Mouse (Mus musculus): ENCODE measurements around the gene Gm17622. TPM values are rescaled to one million over a fixed set of nuclear protein-coding genes. Genes with fewer than 3 reads are reported as not detected.

The Gm17622 gene
- not detected in 2 replicates for polyA plus RNA-seq (2011; ENCODE audit: insufficient read length, low read depth, missing spikeins)

DNA sequence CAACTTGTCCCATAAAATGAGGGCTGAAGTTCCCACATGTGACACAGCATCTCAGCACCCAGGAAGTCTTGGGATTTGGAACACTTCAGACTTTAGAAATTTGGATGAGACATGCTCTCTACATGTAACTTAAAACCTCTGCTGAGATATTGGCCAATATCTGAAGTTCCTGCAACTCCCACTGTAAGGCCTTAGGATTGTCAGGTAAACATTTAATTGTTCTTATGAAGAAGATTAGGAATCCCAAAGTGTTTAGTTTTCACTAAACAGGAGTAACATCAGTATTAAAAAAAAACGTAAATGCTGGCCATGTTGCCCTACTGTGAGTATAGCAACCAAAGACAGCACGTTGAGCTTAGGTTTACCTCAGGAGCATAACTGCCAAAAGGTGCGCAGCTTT, at the start of gene Gm17622:
Gene Gm17622 (plus strand): TSS at position 301 of the 400 bp plus-strand sequence.
- Histone ChIP-seq H3K27ac (ENCODE audit: insufficient read depth, low read length) (no peak within 1 kb of the TSS), H3K4me3 (ENCODE audit: insufficient read depth, low read length) (no peak within 1 kb of the TSS), H3K4me1 (ENCODE audit: control insufficient read depth, insufficient read depth, low read length) (peaks cover 4% of the 10 kb centered on the region)
- no peak for TF ChIP-seq CTCF (IDR thresholded peaks at IDR 0.05; ENCODE audit: borderline replicate concordance, insufficient read depth, low read length)
- no peak for TF ChIP-seq POLR2A (IDR thresholded peaks at IDR 0.05; ENCODE audit: low read depth, low read length)

DNA sequence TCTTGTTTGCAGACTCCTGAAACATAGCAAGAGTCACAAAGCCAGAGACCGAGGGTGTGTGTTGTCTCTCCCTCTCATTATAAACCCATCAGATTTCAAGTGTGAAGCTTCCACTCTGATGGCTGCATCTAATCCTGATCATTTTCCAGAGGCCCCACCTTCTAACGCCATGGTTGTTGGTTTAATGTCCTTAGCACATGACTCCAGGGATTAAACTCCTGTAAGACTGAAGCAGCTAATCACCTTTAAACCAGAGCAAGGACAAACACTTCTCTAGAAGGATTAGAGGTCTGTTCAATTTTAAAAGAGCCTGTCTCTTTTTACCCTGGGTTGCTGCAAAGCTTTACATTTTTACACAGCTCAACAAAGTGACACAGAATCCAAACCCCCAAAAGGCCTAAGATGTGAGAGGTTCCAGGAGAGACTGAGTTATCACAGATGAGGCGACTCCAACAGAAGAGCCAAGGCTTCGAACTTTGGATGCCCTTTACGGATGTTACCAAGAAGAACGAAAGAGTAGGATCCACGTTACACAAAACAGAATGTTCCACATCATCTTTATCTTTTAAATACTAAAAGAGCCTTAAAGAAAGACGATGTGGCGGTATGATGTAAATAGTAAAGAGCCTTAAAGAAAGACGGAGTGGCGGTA, 40.2 kb upstream of the Gm17622 start:
- H3K27ac ChIP-seq (ENCODE audit: insufficient read depth, low read length), result no peak overlapping the region
- TF ChIP-seq POLR2A (IDR thresholded peaks at IDR 0.05; ENCODE audit: low read depth, low read length), result no peak
- no peak for TF ChIP-seq CTCF (IDR thresholded peaks at IDR 0.05; ENCODE audit: borderline replicate concordance, insufficient read depth, low read length)
- no peaks in the 10 kb centered on the region for H3K4me1 ChIP-seq (ENCODE audit: control insufficient read depth, insufficient read depth, low read length)

DNA sequence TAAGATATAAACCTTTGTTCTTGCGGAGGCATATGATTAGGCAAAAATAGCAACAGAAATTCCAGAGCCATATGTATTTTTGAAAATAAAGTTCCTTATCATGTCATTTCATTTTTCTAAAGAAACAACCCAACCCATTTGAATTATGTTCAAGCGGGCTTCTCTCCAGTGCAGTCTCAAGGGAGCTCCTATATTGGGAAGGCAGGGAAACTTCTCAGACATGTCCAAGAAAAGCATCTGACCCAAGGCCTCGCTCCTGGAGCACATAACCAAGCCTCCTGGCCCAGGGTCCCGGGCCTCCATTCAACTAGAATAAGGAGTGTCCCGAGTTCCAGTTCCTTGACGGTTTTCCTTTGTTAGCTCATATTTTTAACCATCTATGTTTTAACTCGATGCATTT, 39.7 kb upstream of the Gm17622 start:
- no peaks in the 10 kb centered on the region for H3K4me1 ChIP-seq (ENCODE audit: control insufficient read depth, insufficient read depth, low read length)
- H3K27ac ChIP-seq (ENCODE audit: insufficient read depth, low read length), result no peak overlapping the region
- H3K4me3 ChIP-seq (ENCODE audit: insufficient read depth, low read length), result no peak overlapping the region
- TF ChIP-seq POLR2A (IDR thresholded peaks at IDR 0.05; ENCODE audit: low read depth, low read length), result no peak
- TF ChIP-seq CTCF (IDR thresholded peaks at IDR 0.05; ENCODE audit: borderline replicate concordance, insufficient read depth, low read length), result no peak

More for the DNA sequence above, 40.2 kb upstream of the Gm17622 start:
- no peak overlapping the region for H3K4me3 ChIP-seq (ENCODE audit: insufficient read depth, low read length)

DNA sequence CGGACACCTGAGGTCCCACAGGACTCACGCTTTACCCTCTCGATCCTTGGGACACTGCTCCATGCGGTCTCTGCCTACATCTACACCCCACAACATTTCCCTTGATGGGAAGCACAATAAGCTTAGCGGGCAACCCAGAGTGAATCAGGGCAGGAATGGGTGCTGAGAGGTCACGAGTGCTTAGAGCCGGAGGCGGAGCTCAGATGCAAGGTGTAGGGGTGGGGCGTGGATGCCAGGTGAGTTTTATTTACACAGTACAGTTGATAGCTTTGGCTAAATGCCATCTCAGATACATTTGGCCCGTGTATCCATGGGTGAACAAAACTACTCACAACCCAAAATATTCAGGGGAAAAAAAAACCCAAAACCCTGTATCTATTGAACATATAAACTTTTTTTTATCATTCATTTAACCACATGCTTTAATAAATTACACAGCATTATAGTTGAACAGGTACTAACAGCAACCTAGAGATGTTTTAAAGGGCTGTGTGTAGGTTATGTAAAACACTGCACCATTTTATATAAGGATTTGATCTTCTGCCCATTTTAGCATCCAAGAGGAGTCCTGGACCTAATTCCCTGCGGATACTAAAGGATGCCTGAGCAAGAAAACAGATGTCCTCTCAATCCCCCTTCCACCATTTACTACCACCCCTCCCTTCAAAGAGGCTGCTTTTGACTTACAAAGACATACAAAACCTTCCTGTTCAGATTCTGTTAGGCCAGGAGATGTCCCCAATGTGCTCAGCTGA, 39.0 kb upstream of the Gm17622 start:
- Histone ChIP-seq H3K4me1 (ENCODE audit: control insufficient read depth, insufficient read depth, low read length) (no peaks in the 10 kb centered on the region), H3K4me3 (ENCODE audit: insufficient read depth, low read length) (no peak overlapping the region), H3K27ac (ENCODE audit: insufficient read depth, low read length) (no peak overlapping the region)
- TF ChIP-seq CTCF (IDR thresholded peaks at IDR 0.05; ENCODE audit: borderline replicate concordance, insufficient read depth, low read length), result no peak
- TF ChIP-seq POLR2A (IDR thresholded peaks at IDR 0.05; ENCODE audit: low read depth, low read length), result no peak

DNA sequence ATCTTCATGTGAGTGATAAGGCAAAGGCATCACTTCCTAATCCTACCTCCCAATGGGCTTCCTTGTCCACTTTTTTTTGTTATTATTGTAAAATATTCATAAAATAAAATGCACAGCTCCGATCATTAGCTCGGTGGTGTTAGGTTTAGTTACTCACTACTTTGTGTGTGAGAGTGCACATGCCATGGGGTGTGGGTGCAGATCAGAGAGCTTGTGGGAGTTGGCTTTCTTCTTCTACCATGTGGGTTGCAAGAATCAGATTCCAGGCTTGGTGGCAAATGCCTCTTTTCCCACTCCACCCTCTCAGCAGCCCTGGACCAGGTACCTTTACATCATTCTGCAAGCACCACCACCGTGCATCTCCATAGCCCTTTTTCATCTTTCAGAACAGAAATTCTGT, 37.9 kb upstream of the Gm17622 start:
- no peak for TF ChIP-seq POLR2A (IDR thresholded peaks at IDR 0.05; ENCODE audit: low read depth, low read length)
- TF ChIP-seq CTCF (IDR thresholded peaks at IDR 0.05; ENCODE audit: borderline replicate concordance, insufficient read depth, low read length), result no peak
- H3K4me1 ChIP-seq (ENCODE audit: control insufficient read depth, insufficient read depth, low read length), result no peaks in the 10 kb centered on the region
- H3K27ac ChIP-seq (ENCODE audit: insufficient read depth, low read length), result no peak overlapping the region
- no peak overlapping the region for H3K4me3 ChIP-seq (ENCODE audit: insufficient read depth, low read length)

DNA sequence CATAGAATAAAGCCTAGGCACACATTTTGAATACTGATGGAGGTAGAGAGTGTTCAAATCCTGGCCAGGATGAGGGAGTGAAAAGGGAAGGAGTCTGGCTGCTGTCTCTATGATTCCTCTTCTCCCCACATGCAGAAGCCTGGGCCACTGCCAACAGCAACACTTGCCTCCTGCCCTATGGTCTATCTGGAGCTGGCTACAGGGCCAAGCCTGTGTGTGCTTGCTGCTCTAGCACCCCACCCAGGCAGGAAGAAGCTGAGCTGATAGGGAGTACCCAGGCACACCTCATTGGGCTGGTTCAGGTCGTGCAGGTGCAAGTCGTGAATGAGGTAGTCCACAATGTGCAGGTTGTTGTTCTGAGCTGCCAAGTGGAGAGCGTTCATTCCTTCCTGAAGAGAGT, 36.2 kb upstream of the Gm17622 start:
- Histone ChIP-seq H3K4me1 (ENCODE audit: control insufficient read depth, insufficient read depth, low read length) (0 out of 2 replicates have a peak, but pooled peaks cover 2% of the 10 kb centered on the region), H3K27ac (ENCODE audit: insufficient read depth, low read length) (no peak overlapping the region), H3K4me3 (ENCODE audit: insufficient read depth, low read length) (no peak overlapping the region)
- TF ChIP-seq POLR2A (IDR thresholded peaks at IDR 0.05; ENCODE audit: low read depth, low read length) (no peak), CTCF (IDR thresholded peaks at IDR 0.05; ENCODE audit: borderline replicate concordance, insufficient read depth, low read length) (no peak)

DNA sequence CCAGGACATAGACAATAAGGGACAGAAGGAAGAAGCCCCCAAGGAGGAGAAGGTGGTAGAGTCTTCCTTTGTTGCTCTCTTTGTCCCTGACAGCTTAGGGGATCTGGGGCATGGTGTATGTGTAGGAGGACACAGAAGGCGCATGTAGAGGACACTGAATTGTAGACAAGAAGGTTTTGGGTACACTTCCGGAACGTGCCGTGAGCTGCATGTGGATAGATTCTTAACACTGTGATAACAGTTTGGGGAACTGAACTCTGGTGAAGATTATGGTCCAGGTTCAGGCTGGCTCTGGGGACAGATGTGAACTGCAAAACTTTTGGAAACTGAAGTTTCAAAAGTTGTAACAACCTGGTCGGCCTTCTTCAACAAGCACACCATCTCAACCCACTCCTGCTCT, 33.0 kb upstream of the Gm17622 start:
- TF ChIP-seq POLR2A (IDR thresholded peaks at IDR 0.05; ENCODE audit: low read depth, low read length), result no peak
- no peak for TF ChIP-seq CTCF (IDR thresholded peaks at IDR 0.05; ENCODE audit: borderline replicate concordance, insufficient read depth, low read length)
- H3K4me1 ChIP-seq (ENCODE audit: control insufficient read depth, insufficient read depth, low read length), result 0 out of 2 replicates have a peak, but pooled peaks cover 2% of the 10 kb centered on the region
- H3K4me3 ChIP-seq (ENCODE audit: insufficient read depth, low read length), result no peak overlapping the region
- peak overlapping the region; percentile 34 for H3K27ac ChIP-seq (ENCODE audit: insufficient read depth, low read length)

DNA sequence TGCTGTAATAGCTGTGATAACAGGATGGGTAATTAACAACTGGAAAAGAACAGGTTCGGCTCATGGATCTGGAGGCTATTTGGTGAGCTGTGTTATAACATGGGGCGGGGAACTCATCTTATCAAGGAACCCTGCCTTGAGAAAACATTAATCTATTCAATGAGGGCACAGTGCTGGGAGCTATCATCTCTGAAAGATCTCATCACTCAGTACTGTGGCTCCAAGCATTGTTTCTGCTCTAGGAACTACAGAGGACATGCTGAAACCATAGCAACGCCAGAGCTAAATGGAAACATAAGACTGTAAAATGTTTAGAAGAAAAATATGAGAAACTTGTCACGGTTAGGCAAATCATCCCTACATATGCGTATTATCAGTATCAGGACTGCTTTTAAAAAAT, 32.5 kb upstream of the Gm17622 start:
- no peak for TF ChIP-seq POLR2A (IDR thresholded peaks at IDR 0.05; ENCODE audit: low read depth, low read length)
- TF ChIP-seq CTCF (IDR thresholded peaks at IDR 0.05; ENCODE audit: borderline replicate concordance, insufficient read depth, low read length), result no peak
- H3K27ac ChIP-seq (ENCODE audit: insufficient read depth, low read length), result peak overlapping the region; percentile 34

DNA sequence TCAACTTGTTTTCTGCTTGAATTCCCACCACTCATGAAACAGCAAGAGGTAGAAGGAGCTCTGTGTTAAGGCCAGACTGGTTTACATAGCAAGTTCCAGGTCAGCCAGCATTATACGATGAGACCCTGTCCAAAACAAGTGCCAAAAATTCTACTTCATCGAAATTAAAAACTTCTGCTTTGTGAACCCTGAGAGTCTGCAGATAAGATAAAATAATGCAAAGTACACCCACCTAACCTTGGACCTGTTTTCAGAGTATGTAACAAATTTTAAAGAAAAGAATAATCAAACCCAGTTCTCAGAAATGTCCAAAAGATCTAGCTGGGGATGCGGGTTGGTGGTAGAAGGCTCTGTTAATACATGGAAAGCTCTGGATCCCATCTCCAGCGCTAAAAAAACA, 31.9 kb upstream of the Gm17622 start:
- H3K27ac ChIP-seq (ENCODE audit: insufficient read depth, low read length), result no peak overlapping the region; the same call in 1 of the 2 replicates

More for the DNA sequence above, 32.5 kb upstream of the Gm17622 start:
- Histone ChIP-seq H3K4me3 (ENCODE audit: insufficient read depth, low read length) (no peak overlapping the region), H3K4me1 (ENCODE audit: control insufficient read depth, insufficient read depth, low read length) (0 out of 2 replicates have a peak, but pooled peaks cover 2% of the 10 kb centered on the region)

DNA sequence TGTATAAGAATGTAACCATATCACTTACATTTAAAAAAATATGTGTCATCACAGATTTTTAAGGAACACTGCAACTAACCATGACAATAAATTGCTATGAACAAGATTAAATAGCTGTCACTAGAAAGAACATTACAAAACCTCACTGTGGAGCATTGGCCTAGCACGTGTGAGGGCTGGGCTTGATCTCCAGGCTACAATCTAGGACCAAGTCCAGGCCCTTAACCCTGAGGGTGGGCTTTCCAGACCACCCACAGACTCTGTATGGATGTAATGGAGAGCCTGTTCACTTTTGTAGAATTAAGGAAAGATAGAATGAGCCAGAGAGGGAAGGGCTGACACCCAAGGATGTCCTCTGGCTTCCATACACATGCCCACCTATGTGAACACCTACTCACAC, 27.9 kb upstream of the Gm17622 start:
- Histone ChIP-seq H3K4me1 (ENCODE audit: control insufficient read depth, insufficient read depth, low read length) (0 out of 2 replicates have a peak, but pooled peaks cover 2% of the 10 kb centered on the region), H3K27ac (ENCODE audit: insufficient read depth, low read length) (no peak overlapping the region), H3K4me3 (ENCODE audit: insufficient read depth, low read length) (no peak overlapping the region)
- no peak for TF ChIP-seq POLR2A (IDR thresholded peaks at IDR 0.05; ENCODE audit: low read depth, low read length)

More for the DNA sequence above, 31.9 kb upstream of the Gm17622 start:
- no peak for TF ChIP-seq POLR2A (IDR thresholded peaks at IDR 0.05; ENCODE audit: low read depth, low read length)
- TF ChIP-seq CTCF (IDR thresholded peaks at IDR 0.05; ENCODE audit: borderline replicate concordance, insufficient read depth, low read length), result no peak
- Histone ChIP-seq H3K4me1 (ENCODE audit: control insufficient read depth, insufficient read depth, low read length) (0 out of 2 replicates have a peak, but pooled peaks cover 2% of the 10 kb centered on the region), H3K4me3 (ENCODE audit: insufficient read depth, low read length) (no peak overlapping the region)

Measured in embryonic fibroblast, embryonic 13.5 days (primary cell).